ENCODE assay signal across 9 mouse cellular contexts in genomic region chr7:99360021-99360802, GRCm38 (mm10). TPM values are rescaled to one million over a fixed set of nuclear protein-coding genes. Genes with fewer than 3 reads are reported as not detected.
DNase-seq lines count a peak whose midpoint lies in the region; ATAC-seq and TF ChIP-seq lines count a peak whose summit lies in the region.
"Had no signal": no experiment of that assay in that cellular context is flagged by ENCODE, and none has a peak within 500 bp of the region (broad histone marks: within the 10 kb centered on the region; RNA-seq: fewer than 3 reads in every experiment).

No protein-coding gene starts in this region.

- H3K27ac ChIP-seq in heart, embryonic 12.5 days (ENCODE audit: poor library complexity, severe bottlenecking): peak overlapping the region; percentile 90
- H3K27ac ChIP-seq in kidney, embryonic 15.5 days: peak overlapping the region; percentile 98
- peak overlapping the region; percentile 89 for H3K27ac ChIP-seq in limb, embryonic 14.5 days (replicated peaks; ENCODE audit: low read depth, low read length)
- H3K27ac ChIP-seq in midbrain, embryonic 16.5 days (ENCODE audit: low read length): peak overlapping the region; percentile 94
- H3K27ac ChIP-seq in testis, adult 2 months (ENCODE audit: control insufficient read depth, insufficient read depth, low read depth, low read length): peak overlapping the region; percentile 80

- no peaks in the 10 kb centered on the region for H3K27me3 ChIP-seq in heart, embryonic 12.5 days (replicated peaks)
- H3K27me3 ChIP-seq in kidney, embryonic 15.5 days: no peaks in the 10 kb centered on the region
- H3K27me3 ChIP-seq in limb, embryonic 14.5 days (ENCODE audit: control insufficient read depth, insufficient read depth, low read length): no peaks in the 10 kb centered on the region
- H3K27me3 ChIP-seq in midbrain, embryonic 16.5 days (ENCODE audit: control insufficient read depth, insufficient read depth, low read depth, low read length): no peaks in the 10 kb centered on the region
- H3K27me3 ChIP-seq in testis, adult 2 months (ENCODE audit: control insufficient read depth, insufficient read depth, low read length): no peaks in the 10 kb centered on the region

- no peak for TF ChIP-seq CTCF in testis, adult 2 months (IDR thresholded peaks at IDR 0.05; ENCODE audit: control insufficient read depth, insufficient read depth, insufficient replicate concordance, low read depth, low read length)

- 13% methylated on average over 10 of the region's 10 CpGs for WGBS in heart, embryonic 12.5 days
- WGBS in kidney, embryonic 15.5 days: 5% methylated on average over 10 of the region's 10 CpGs
- 4% methylated on average over 10 of the region's 10 CpGs for WGBS in limb, embryonic 14.5 days
- 5% methylated on average over 10 of the region's 10 CpGs for WGBS in midbrain, embryonic 16.5 days

- H3K36me3 ChIP-seq in heart, embryonic 12.5 days: no peaks in the 10 kb centered on the region
- no peaks in the 10 kb centered on the region for H3K36me3 ChIP-seq in kidney, embryonic 15.5 days
- H3K36me3 ChIP-seq in limb, embryonic 14.5 days (ENCODE audit: control insufficient read depth, insufficient read depth, low read length): no peaks in the 10 kb centered on the region
- no peaks in the 10 kb centered on the region for H3K36me3 ChIP-seq in midbrain, embryonic 16.5 days (ENCODE audit: control insufficient read depth, insufficient read depth, low read length)
- no peaks in the 10 kb centered on the region for H3K36me3 ChIP-seq in testis, adult 2 months (ENCODE audit: control insufficient read depth, insufficient read depth, low read length)

- H3K4me3 ChIP-seq in heart, embryonic 12.5 days: no peak overlapping the region
- 0 out of 2 replicates have a peak overlapping the region, but pooled peaks have one; percentile 8 for H3K4me3 ChIP-seq in kidney, embryonic 15.5 days (replicated peaks)
- peak overlapping the region; percentile 9; the same call in 1 of the 2 replicates for H3K4me3 ChIP-seq in limb, embryonic 14.5 days (replicated peaks; ENCODE audit: low read length)
- H3K4me3 ChIP-seq in midbrain, embryonic 16.5 days (ENCODE audit: low read depth, low read length): no peak overlapping the region
- no peak overlapping the region for H3K4me3 ChIP-seq in testis, adult 2 months (ENCODE audit: control insufficient read depth, low read depth, low read length)
- H3K4me3 ChIP-seq: megakaryocyte, embryonic 14.5 days had no signal

- peaks cover 52% of the 10 kb centered on the region for H3K4me1 ChIP-seq in heart, embryonic 12.5 days (replicated peaks)
- H3K4me1 ChIP-seq in kidney, embryonic 15.5 days: peaks cover 54% of the 10 kb centered on the region
- peaks cover 51% of the 10 kb centered on the region for H3K4me1 ChIP-seq in limb, embryonic 14.5 days (ENCODE audit: control insufficient read depth, insufficient read depth, low read length)
- H3K4me1 ChIP-seq in midbrain, embryonic 16.5 days (ENCODE audit: control insufficient read depth, insufficient read depth, low read length): peaks cover 41% of the 10 kb centered on the region
- H3K4me1 ChIP-seq in testis, adult 2 months (ENCODE audit: control insufficient read depth, insufficient read depth, low read length): peaks cover 6% of the 10 kb centered on the region

- no peaks in the 10 kb centered on the region for H3K9me3 ChIP-seq in heart, embryonic 12.5 days (replicated peaks)
- H3K9me3 ChIP-seq in kidney, embryonic 15.5 days (replicated peaks): no peaks in the 10 kb centered on the region
- no peaks in the 10 kb centered on the region for H3K9me3 ChIP-seq in limb, embryonic 14.5 days (ENCODE audit: control insufficient read depth, low read length)
- no peaks in the 10 kb centered on the region for H3K9me3 ChIP-seq in midbrain, embryonic 16.5 days (replicated peaks; ENCODE audit: control insufficient read depth, low read length, poor library complexity, severe bottlenecking)
- H3K9me3 ChIP-seq: megakaryocyte, embryonic 14.5 days had no signal

- peak; percentile 59 to 61 for DNase-seq in adrenal gland, adult (ENCODE audit: inconsistent age in 2 of 2, low spot score in 1 of 2)
- DNase-seq in adrenal gland, adult 18-20 months (ENCODE audit: low spot score in 2 of 2): no peak
- peak; percentile 99 for DNase-seq in fibroblast of lung, adult 2 months (ENCODE audit: low read depth)
- DNase-seq in limb, embryonic 14.5 days (ENCODE audit: low spot score): peak; percentile 97

- peak overlapping the region; percentile 55 for H3K9ac ChIP-seq in heart, embryonic 12.5 days
- H3K9ac ChIP-seq in kidney, embryonic 15.5 days: peak overlapping the region; percentile 37; the same call in 1 of the 2 replicates
- H3K9ac ChIP-seq in limb, embryonic 14.5 days (ENCODE audit: low read depth, low read length, severe bottlenecking): peak overlapping the region; percentile 26; the same call in 1 of the 2 replicates
- peak overlapping the region; percentile 58 for H3K9ac ChIP-seq in midbrain, embryonic 16.5 days (ENCODE audit: low read depth, low read length)

- peak overlapping the region; percentile 41 for H3K4me2 ChIP-seq in heart, embryonic 12.5 days
- peak overlapping the region; percentile 39 for H3K4me2 ChIP-seq in kidney, embryonic 15.5 days
- peak overlapping the region; percentile 37 for H3K4me2 ChIP-seq in limb, embryonic 14.5 days (replicated peaks; ENCODE audit: low read depth, low read length, severe bottlenecking)
- peak overlapping the region; percentile 28 for H3K4me2 ChIP-seq in midbrain, embryonic 16.5 days (ENCODE audit: low read length)

- peak; percentile 75; the same call in 1 of the 2 replicates for TF ChIP-seq POLR2A in limb, embryonic 14.5 days (IDR thresholded peaks at IDR 0.05; ENCODE audit: borderline replicate concordance, extremely low read depth, insufficient read depth, insufficient read length)
- TF ChIP-seq POLR2A in testis, adult 2 months (IDR thresholded peaks at IDR 0.05; ENCODE audit: control insufficient read depth, low read depth, low read length): 0 out of 2 replicates have a peak, but pooled peaks have one; percentile 39

- ATAC-seq in heart, embryonic 12.5 days (ENCODE audit: insufficient number of reproducible peaks, low FRiP score): peak; percentile 90
- peak; percentile 98 for ATAC-seq in kidney, embryonic 15.5 days (replicated peaks; ENCODE audit: low FRiP score)
- ATAC-seq in limb, embryonic 14.5 days (ENCODE audit: low FRiP score, low read depth): peak; percentile 98
- ATAC-seq in midbrain, embryonic 16.5 days: peak; percentile 98

RNA-seq across cellular contexts. Expression of gene Serpinh1, which starts 7.2 kb away (rescaled TPM):
- 100 to 1,000 TPM; 244 to 442 TPM for total RNA-seq in adrenal gland, adult 18-20 months (2021)
- polyA plus RNA-seq in heart, embryonic 12.5 days (2016; fragmentation: Nextera tagmentation; extraction: Ambion mirVana): 1,302 and 1,316 TPM in 2 replicates
- 1,575 and 1,603 TPM in 2 replicates for polyA plus RNA-seq in kidney, embryonic 15.5 days (2015; fragmentation: Nextera tagmentation; extraction: Ambion mirVana)
- polyA plus RNA-seq in limb, embryonic 14.5 days (2012; rRNA removed): 1,525 and 1,858 TPM in 2 replicates
- polyA plus RNA-seq in limb, embryonic 14.5 days (2014; fragmentation: Nextera tagmentation; extraction: Ambion mirVana): 790 and 834 TPM in 2 replicates
- polyA plus RNA-seq in midbrain, embryonic 16.5 days (2015; fragmentation: Nextera tagmentation; extraction: Ambion mirVana): 185 and 203 TPM in 2 replicates
- 17.8 and 18.8 TPM in 2 replicates for polyA plus RNA-seq in testis, adult 2 months (2012; rRNA removed)

RNA-seq across cellular contexts. Expression of gene Gdpd5, which starts 21.0 kb away (rescaled TPM):
- total RNA-seq in adrenal gland, adult 18-20 months (2021): 1 to 10 TPM; 5.4 to 7.5 TPM
- 28.5 and 28.8 TPM in 2 replicates for polyA plus RNA-seq in heart, embryonic 12.5 days (2016; fragmentation: Nextera tagmentation; extraction: Ambion mirVana)
- 14.5 and 17.3 TPM in 2 replicates for polyA plus RNA-seq in kidney, embryonic 15.5 days (2015; fragmentation: Nextera tagmentation; extraction: Ambion mirVana)
- 14.5 and 21.0 TPM in 2 replicates for polyA plus RNA-seq in limb, embryonic 14.5 days (2012; rRNA removed)
- polyA plus RNA-seq in limb, embryonic 14.5 days (2014; fragmentation: Nextera tagmentation; extraction: Ambion mirVana): 11.8 and 13.6 TPM in 2 replicates
- polyA plus RNA-seq in midbrain, embryonic 16.5 days (2015; fragmentation: Nextera tagmentation; extraction: Ambion mirVana): 45.0 and 55.6 TPM in 2 replicates
- polyA plus RNA-seq in testis, adult 2 months (2012; rRNA removed): 9.9 and 11.1 TPM in 2 replicates

Comparison
In these comparisons a context has a peak if more than half of its experiments do, and no peak if none do; other contexts are left out.
1. DNase-seq: peak in adrenal gland, adult (2 of 2), fibroblast of lung, adult 2 months (single experiment) and limb, embryonic 14.5 days (single experiment); none in adrenal gland, adult 18-20 months (0 of 2).
2. H3K4me3 ChIP-seq: peak in kidney, embryonic 15.5 days (single experiment) and limb, embryonic 14.5 days (single experiment); none in heart, embryonic 12.5 days (single experiment), midbrain, embryonic 16.5 days (single experiment) and testis, adult 2 months (single experiment).
3. Peak in every context shown above with its lines, with median percentiles within 50 percentile points of each other: ATAC-seq, H3K27ac ChIP-seq, H3K4me2 ChIP-seq and H3K9ac ChIP-seq.